Mouse (Mus musculus) erythroblast, embryonic 14.5 days (primary cell): ENCODE data around the gene Sbk3. TPM values are rescaled to one million over a fixed set of nuclear protein-coding genes. Genes with fewer than 3 reads are reported as not detected.
"Not testable (repeated sequence)": the region's sequence is repeated elsewhere in the genome, so short reads cannot be mapped to it uniquely, and the experiment has no call there.

Source experiments
- H3K27me3 ChIP-seq: 2 replicates; pipeline ENCODE4 v1.6.1; 2012; ENCODE audit warnings: inconsistent platforms; ENCODE audit not compliant: control insufficient read depth
- H3K36me3 ChIP-seq: 2 replicates; pipeline ENCODE4 v1.6.1; 2012; ENCODE audit warnings: mild to moderate bottlenecking, inconsistent platforms; ENCODE audit not compliant: control insufficient read depth
- H3K4me1 ChIP-seq: 2 replicates; pipeline ENCODE4 v1.6.1; 2012; ENCODE audit warnings: inconsistent platforms; ENCODE audit not compliant: control insufficient read depth
- H3K4me3 ChIP-seq: replicated peaks from 2 replicates; pipeline ENCODE3; 2012; ENCODE audit warnings: moderate library complexity, mild to moderate bottlenecking, inconsistent platforms
- H3K9me3 ChIP-seq: 2 replicates; pipeline ENCODE4 v1.6.1; 2012; ENCODE audit warnings: low read length, inconsistent platforms, mixed read lengths; ENCODE audit not compliant: control insufficient read depth
- GATA1 ChIP-seq: IDR thresholded peaks from 2 replicates; pipeline ENCODE4 v1.6.1; 2012; ENCODE audit warnings: low read length, inconsistent platforms, mixed read lengths
- TAL1 ChIP-seq: IDR thresholded peaks from 3 replicates; pipeline ENCODE4 v1.6.1; 2012; ENCODE audit warnings: low read length, inconsistent platforms, mixed read lengths
- polyA plus RNA-seq: library from polyadenylated mRNA; stranded (reverse); fragments of >175 nt; gene quantifications from 2 replicates; pipeline ENCODE4 v1.2.3, GENCODE M21; 2012

Gene Sbk3
- polyA plus RNA-seq = not detected in 2 replicates

GRCm38 (mm10) chr7:4971068-4971467, at the start of gene Sbk3:
Sbk3 (minus strand) TSS chr7:4971168.
- Histone ChIP-seq H3K4me1 (no peaks in the 10 kb centered on the region), H3K27me3 (peaks cover 3% of the 10 kb centered on the region), H3K36me3 (no peaks in the 10 kb centered on the region), H3K4me3 (no peak within 1 kb of the TSS), H3K9me3 (no peaks in the 10 kb centered on the region)
- TF ChIP-seq GATA1 (no peak), TAL1 (no peak)

- H3K27me3 ChIP-seq = no peaks in the 10 kb centered on the region
- TF ChIP-seq GATA1 (no peak), TAL1 (no peak)
- H3K36me3 ChIP-seq = peaks cover 50% of the 10 kb centered on the region
- peak overlapping the region; percentile 87 for H3K4me3 ChIP-seq
- peaks cover 12% of the 10 kb centered on the region for H3K9me3 ChIP-seq
- H3K4me1 ChIP-seq = peaks cover 56% of the 10 kb centered on the region
These were observed 49.7 kb upstream of the Sbk3 start for GRCm38 (mm10) chr7:5020685-5021084.

- TF ChIP-seq GATA1 (no peak), TAL1 (no peak)
- Histone ChIP-seq H3K27me3 (no peaks in the 10 kb centered on the region), H3K4me3 (peak within 1 kb of the TSS; percentile 87), H3K36me3 (peaks cover 46% of the 10 kb centered on the region), H3K9me3 (peaks cover 12% of the 10 kb centered on the region), H3K4me1 (peaks cover 59% of the 10 kb centered on the region)
These were observed 49.2 kb upstream of the Sbk3 start, which contains the start of the genes Zfp865 and Ccdc106 for GRCm38 (mm10) chr7:5020000-5020681. Zfp865 (plus strand) TSS chr7:5020376. Ccdc106 (plus strand) TSS chr7:5020553.

- Histone ChIP-seq H3K36me3 (peaks cover 43% of the 10 kb centered on the region), H3K4me1 (peaks cover 61% of the 10 kb centered on the region), H3K4me3 (peak overlapping the region; percentile 87), H3K9me3 (peaks cover 12% of the 10 kb centered on the region)
- not testable (repeated sequence) for H3K27me3 ChIP-seq
These were observed 48.6 kb upstream of the Sbk3 start for GRCm38 (mm10) chr7:5019576-5019975.

DNA sequence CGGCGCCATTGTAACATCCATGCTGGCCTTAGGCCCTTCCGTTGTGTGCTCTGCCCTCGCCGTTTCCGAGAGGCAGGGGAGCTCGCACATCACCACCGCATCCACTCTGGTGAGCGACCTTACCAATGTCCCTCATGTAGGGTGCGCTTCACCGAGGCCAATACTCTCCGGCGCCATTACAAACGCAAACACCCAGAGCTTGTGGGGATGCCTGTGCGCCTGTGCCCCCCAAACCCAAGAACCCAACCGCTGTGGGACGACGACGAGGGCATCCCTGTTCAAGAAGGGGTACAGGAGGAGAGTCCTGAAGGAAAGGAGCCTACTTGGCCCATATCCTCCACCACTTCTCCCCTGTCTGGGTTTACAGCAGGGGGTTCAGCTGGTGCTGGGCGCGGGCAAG, 47.0 kb upstream of the Sbk3 start:
- TF ChIP-seq TAL1 = no peak
- no peak for TF ChIP-seq GATA1
- no peaks in the 10 kb centered on the region for H3K27me3 ChIP-seq
- H3K9me3 ChIP-seq = peaks cover 12% of the 10 kb centered on the region
- no peak overlapping the region for H3K4me3 ChIP-seq
- peaks cover 74% of the 10 kb centered on the region for H3K4me1 ChIP-seq
- peaks cover 30% of the 10 kb centered on the region for H3K36me3 ChIP-seq

- Histone ChIP-seq H3K4me3 (no peak overlapping the region), H3K4me1 (peaks cover 75% of the 10 kb centered on the region)
These were observed 46.4 kb upstream of the Sbk3 start for GRCm38 (mm10) chr7:5017352-5017751.

GRCm38 (mm10) chr7:5016920-5017319, 46.0 kb upstream of the Sbk3 start:
- Histone ChIP-seq H3K4me1 (peaks cover 72% of the 10 kb centered on the region), H3K27me3 (no peaks in the 10 kb centered on the region), H3K4me3 (no peak overlapping the region), H3K9me3 (peaks cover 12% of the 10 kb centered on the region), H3K36me3 (peaks cover 30% of the 10 kb centered on the region)
- TF ChIP-seq TAL1 (no peak), GATA1 (no peak)

More at GRCm38 (mm10) chr7:5017352-5017751, 46.4 kb upstream of the Sbk3 start:
- Histone ChIP-seq H3K36me3 (peaks cover 30% of the 10 kb centered on the region), H3K27me3 (no peaks in the 10 kb centered on the region), H3K9me3 (peaks cover 12% of the 10 kb centered on the region)
- TF ChIP-seq GATA1 (no peak), TAL1 (no peak)

DNA sequence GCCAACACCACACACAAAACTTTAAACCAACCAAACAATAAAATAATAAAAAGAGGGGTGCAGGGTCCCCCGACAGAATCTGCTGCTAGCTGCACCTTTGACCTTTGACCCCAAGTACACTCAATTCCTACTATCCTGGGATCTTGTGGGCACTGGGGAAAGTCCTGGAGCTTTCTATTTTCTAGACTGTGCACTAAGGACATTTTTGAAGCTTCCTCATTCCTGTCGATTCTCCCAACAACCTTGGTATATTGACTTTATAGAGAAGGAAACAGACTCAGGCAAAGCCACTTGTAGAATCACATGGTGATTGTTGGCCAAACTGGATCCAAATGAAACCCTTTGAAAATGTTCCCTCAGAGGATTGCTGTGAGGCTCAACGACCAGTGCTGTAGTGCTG, 45.1 kb upstream of the Sbk3 start:
- TF ChIP-seq GATA1 = no peak
- TF ChIP-seq TAL1 = no peak
- H3K27me3 ChIP-seq = no peaks in the 10 kb centered on the region
- H3K4me3 ChIP-seq = peak overlapping the region; percentile 91
- peaks cover 12% of the 10 kb centered on the region for H3K9me3 ChIP-seq
- peaks cover 39% of the 10 kb centered on the region for H3K36me3 ChIP-seq
- peaks cover 67% of the 10 kb centered on the region for H3K4me1 ChIP-seq

DNA sequence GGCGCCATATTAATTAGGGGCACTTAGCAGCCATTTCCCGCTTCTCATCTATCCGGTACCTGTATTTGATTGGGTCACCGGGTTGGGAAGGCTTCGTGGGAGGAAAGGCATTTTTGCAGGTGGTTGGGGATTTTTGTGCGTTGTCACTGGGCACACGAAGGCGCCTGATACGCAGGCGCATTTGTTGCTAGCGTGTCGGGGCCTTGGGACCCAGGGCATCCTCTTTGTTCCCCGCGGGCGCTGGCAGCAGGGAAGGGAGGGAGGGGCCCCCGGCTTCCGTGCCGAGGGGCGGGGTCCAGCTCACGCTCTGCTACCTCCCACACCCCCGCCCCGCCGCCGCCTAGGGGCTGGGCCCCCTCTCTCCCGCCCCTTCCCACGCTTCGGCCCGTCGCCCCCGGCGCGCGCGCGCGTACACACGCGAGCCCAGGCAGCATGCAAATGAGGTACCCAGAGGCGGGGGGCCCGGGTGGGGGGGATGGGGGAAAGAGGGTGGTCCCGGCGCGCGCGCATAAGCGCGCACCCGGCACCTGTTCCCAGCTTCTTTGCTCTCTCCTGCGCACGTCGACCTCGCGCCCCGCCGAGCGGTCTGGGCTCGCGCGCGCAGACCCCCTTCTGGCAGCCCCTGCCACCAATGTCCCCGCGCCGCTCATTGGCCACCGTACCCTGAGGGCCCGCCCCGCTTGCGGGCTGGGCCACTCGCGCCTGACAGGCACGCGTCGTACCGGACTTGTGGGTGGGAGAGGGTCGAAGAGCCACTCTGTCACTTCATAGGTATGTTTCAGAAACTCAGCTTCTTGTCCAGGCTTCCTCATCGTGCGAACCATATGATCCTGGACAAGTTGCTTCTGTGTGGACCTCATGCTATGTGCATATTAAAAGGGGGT, 44.4 kb upstream of the Sbk3 start, which contains the start of gene Gm44973:
TSS of gene Gm44973 (plus strand) at position 379 of the 884 bp plus-strand sequence.
- Histone ChIP-seq H3K4me3 (peak within 1 kb of the TSS; percentile 91), H3K9me3 (peaks cover 12% of the 10 kb centered on the region), H3K36me3 (peaks cover 46% of the 10 kb centered on the region), H3K4me1 (peaks cover 62% of the 10 kb centered on the region), H3K27me3 (no peaks in the 10 kb centered on the region)
- TF ChIP-seq GATA1 (no peak), TAL1 (no peak)
